Mouse (Mus musculus): ENCODE measurements around the gene Patz1.

Gene Patz1

GRCm38 (mm10) chr11:3348576-3349342, 60.1 kb downstream of the Patz1 start:
- intact Hi-C loops (cut with DNase I): loop anchor here (5.0 kb wide), 1 partner anchor 59 kb away; the partner anchor contains the start of gene Limk2

- intact Hi-C loops (cut with DNase I): loop anchor here (5.0 kb wide), 1 partner anchor 58 kb away; the partner anchor contains the start of gene Limk2
Observed at GRCm38 (mm10) chr11:3349343-3349695, 60.6 kb downstream of the Patz1 start.

- intact Hi-C loops (cut with DNase I): no loop called here
Observed at GRCm38 (mm10) chr11:3352131-3352530, 63.5 kb downstream of the Patz1 start.

- intact Hi-C loops (cut with DNase I): no loop called here
Observed at GRCm38 (mm10) chr11:3352990-3353585, 64.4 kb downstream of the Patz1 start.
